Mouse (Mus musculus) right cerebral cortex, postnatal 14 days (tissue): Measurements from ENCODE around the gene Pik3cd.

Experiments used
- DNase-seq: peaks from one replicate; pipeline ENCODE4 v3.0.0; 2022

Gene Pik3cd

GRCm38 (mm10) chr4:149684841-149685623 is 17.3 kb downstream of the Pik3cd start:
- DNase-seq, result no peak

DNA sequence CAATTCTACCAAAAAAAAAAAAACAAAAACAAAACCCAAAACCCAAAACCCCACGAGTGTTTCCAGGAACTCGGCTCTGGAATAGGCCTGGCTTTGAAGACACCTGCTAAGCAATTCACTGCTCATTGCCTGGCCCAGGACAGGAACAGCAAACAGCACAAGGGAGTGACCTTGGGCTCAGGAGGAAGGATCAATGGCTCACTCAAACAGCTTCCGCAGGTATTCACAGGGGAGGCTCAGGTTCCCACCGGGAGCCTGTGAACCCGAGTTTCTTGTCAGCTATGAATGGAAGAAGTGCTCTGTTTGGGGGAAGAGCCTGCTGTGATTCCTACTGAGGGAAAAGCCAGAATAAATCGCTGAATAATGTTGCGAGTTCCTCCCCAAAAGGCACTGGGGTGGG is 18.5 kb downstream of the Pik3cd start:
- DNase-seq, result no peak

- DNase-seq, result no peak
Measured at GRCm38 (mm10) chr4:149679056-149679770, 23.2 kb downstream of the Pik3cd start.

DNA sequence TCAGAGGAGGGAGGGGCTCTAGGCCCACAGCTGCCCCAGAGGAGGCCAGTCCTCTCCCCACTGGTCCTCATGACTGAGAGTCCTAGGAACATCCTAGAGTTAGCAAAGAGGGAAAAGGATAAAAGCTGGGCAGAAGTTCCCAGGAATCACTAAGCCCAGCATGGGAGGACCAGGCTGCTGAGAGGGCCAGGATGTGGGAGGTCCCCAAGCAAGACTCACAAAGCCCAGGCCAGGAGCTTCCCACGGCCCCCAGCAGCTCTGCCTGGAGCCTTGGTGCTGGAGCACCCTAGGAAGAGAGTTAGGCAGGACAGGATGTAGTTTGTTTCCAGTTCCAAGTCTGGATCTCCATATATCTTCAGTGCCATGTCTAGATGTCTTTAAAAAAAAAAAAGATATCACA is 24.4 kb downstream of the Pik3cd start:
- no peak for DNase-seq

- DNase-seq, result peak; percentile 66
Measured at GRCm38 (mm10) chr4:149675378-149676261, 26.8 kb downstream of the Pik3cd start.

GRCm38 (mm10) chr4:149674814-149675377 is 27.5 kb downstream of the Pik3cd start:
- no peak for DNase-seq

GRCm38 (mm10) chr4:149672747-149673146 is 29.6 kb downstream of the Pik3cd start:
- DNase-seq, result no peak

- no peak for DNase-seq
Measured at GRCm38 (mm10) chr4:149671175-149671574, 31.2 kb downstream of the Pik3cd start.

DNA sequence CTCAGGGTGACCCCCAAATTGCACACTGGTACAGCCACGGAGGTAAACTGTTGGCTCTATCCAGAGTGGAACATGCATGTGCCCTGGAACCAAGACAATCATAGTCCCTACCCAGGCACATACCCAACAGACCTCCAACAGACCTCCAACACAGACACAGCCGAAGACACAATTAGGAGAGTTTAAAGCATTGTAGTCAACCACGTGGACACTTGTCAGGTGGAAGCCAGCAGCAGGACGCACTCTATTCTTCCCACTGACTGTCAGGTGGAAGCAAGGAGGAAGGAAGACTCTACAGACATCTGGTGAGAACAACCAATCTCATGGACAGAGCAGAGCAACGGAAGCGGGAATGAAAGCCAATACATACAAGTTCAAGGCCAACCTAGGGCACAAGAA is 36.7 kb downstream of the Pik3cd start:
- DNase-seq, result no peak

- DNase-seq, result no peak
Measured at GRCm38 (mm10) chr4:149665016-149665691, 37.2 kb downstream of the Pik3cd start.

DNA sequence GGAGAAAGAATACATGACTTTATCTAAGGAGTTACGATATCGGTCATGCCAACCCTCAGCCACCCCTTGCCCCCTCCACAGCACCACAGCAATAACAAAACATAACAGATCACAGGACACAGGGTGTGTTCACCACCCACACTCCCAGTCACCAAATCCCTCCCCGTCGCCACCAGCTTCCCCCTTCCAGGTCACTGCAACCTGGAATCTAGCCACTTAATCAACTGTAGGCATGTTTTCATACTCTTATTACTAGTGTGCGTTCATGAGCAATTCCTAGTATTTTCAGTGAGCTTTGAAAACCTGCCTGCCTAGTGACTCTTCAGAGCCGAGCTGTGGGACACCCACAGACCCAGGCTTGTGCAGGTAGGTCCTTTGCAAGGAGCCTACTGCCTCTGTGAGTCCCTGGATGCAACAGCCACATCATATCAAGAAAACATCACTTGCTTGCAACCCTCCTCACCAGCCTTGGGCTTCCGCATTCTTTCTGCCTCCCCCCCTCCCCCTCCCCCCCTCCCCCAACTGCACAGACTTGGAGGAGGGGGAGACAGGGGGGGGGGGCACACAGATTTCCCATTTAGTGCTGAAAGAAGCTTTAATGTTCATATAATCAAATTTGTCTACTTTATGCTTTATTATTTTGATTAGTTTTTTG is 38.4 kb downstream of the Pik3cd start:
- DNase-seq, result no peak

GRCm38 (mm10) chr4:149661967-149662589 is 40.3 kb downstream of the Pik3cd start:
- no peak for DNase-seq

DNA sequence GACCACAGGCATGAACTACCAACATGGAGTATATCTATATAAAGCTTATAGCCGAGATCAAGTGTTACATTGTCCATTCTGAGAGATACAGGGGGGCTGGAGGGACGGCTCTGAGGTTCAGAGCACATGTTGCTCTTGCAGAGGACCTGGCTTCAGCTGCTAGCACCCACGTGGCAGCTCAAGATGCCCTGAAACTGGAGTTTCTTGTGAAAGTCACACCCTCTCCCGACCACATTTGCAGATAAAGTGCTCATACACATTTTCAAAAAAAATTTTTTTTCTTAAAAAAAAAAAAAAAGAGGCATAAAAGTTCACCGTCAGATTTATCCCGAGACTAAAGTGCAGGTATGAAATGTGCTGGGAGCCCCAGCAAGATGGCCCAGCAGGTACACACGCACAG is 41.8 kb downstream of the Pik3cd start:
- no peak for DNase-seq

GRCm38 (mm10) chr4:149659495-149660116 is 42.8 kb downstream of the Pik3cd start:
- no peak for DNase-seq

- DNase-seq, result no peak
Measured at GRCm38 (mm10) chr4:149657858-149658416, 44.4 kb downstream of the Pik3cd start.

- DNase-seq, result peak; percentile 60
Measured at GRCm38 (mm10) chr4:149654232-149654631, 48.1 kb downstream of the Pik3cd start.

DNA sequence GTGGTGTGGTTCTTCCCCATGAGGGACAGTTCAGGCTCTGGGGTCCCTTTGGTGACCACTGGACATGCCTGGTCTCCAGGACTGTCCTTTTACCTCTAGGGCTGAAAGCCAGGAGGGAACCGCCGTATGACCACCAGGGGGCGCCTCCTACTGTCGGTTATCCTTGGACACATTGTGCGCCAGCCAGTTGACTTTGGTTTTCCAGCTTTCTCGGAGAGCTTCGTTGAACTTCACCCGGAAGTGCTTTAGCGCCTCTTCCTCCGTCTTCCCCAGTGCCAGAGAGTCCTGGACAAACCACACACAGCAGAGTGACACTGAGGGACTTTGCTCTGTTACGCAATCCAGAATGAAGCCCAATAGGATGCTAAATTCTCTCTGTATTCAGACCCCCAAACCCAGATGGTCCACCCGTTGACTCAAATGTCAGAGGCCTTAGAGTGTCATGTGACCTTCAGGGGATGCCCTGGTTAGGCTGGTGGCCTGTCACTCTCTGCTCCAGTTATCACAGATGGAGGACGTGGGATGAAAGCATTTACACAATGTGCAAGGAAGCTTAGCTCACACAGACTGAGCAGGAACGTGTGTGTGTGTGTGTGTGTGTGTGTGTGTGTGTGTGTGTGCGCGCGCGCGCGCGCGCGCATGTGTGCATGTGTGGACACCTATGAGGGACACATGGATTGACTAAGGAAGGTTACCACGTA is 51.7 kb downstream of the Pik3cd start:
- peak; percentile 89 for DNase-seq

- DNase-seq, result no peak
Measured at GRCm38 (mm10) chr4:149648031-149648805, 54.2 kb downstream of the Pik3cd start.

- no peak for DNase-seq
Measured at GRCm38 (mm10) chr4:149645761-149646160, 56.6 kb downstream of the Pik3cd start.
